Mouse (Mus musculus): Measurements from ENCODE around the gene Clk4. TPM values are rescaled to one million over a fixed set of nuclear protein-coding genes. Genes with fewer than 3 reads are reported as not detected.
A peak's percentile ranks its signal among the peaks of the same experiment; 100 is the strongest.

Clk4 gene
- polyA plus RNA-seq (2015; fragmentation: Nextera tagmentation; extraction: Ambion mirVana) = 146 and 156 TPM in 2 replicates

DNA sequence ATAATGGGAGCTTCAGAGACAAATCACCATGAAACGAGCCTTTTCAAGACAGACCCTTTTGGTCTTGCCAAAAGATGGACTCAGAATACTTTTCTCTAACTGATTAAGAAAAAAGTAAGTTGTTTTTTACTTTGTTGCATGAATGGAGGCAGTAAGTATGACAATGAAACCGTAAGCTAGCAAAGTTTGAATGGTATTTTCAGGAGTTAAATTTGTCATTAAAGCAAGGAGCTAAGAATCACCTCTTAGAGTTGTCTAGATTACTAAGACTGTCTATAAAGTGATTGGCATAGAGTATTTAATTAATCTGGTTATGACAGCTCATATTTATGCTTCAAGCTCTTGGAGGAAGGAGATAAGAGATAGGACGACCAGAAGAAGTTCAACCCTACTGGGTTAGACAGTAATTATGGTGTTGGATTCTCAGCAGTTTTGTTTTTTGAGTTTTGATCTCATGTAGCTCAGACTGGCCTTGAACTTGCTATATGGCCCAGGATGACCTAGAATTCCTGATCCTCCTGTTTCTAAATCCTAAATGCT, at the start of gene Clk4:
Gene Clk4 (plus strand): TSS at position 51 of the 540 bp plus-strand sequence.
- H3K4me2 ChIP-seq (replicated peaks) = peak within 1 kb of the TSS; percentile 86
- no peaks in the 10 kb centered on the region for H3K9me3 ChIP-seq
- no peaks in the 10 kb centered on the region for H3K36me3 ChIP-seq
- no peaks in the 10 kb centered on the region for H3K27me3 ChIP-seq
- peak within 1 kb of the TSS; percentile 90 for H3K4me3 ChIP-seq
- ATAC-seq (ENCODE audit: low FRiP score, low read depth) = no peak
- WGBS = 86% methylated on average over 3 of the region's 3 CpGs
- peaks cover 31% of the 10 kb centered on the region for H3K4me1 ChIP-seq
- H3K9ac ChIP-seq = peak within 1 kb of the TSS; percentile 66
- peak within 1 kb of the TSS; percentile 92 for H3K27ac ChIP-seq

- 88% methylated on average over 7 of the region's 7 CpGs for WGBS
- no peaks in the 10 kb centered on the region for H3K9me3 ChIP-seq
- H3K36me3 ChIP-seq = no peaks in the 10 kb centered on the region
- H3K27ac ChIP-seq = no peak overlapping the region
- no peak overlapping the region for H3K4me3 ChIP-seq
- no peak overlapping the region for H3K4me2 ChIP-seq (replicated peaks)
- no peaks in the 10 kb centered on the region for H3K27me3 ChIP-seq
- H3K9ac ChIP-seq = no peak overlapping the region
- ATAC-seq (ENCODE audit: low FRiP score, low read depth) = no peak
- no peaks in the 10 kb centered on the region for H3K4me1 ChIP-seq
Observed at GRCm38 (mm10) chr11:51214021-51214420, 47.5 kb upstream of the Clk4 start.

GRCm38 (mm10) chr11:51219396-51219980, 42.0 kb upstream of the Clk4 start:
- no peak overlapping the region for H3K4me2 ChIP-seq (replicated peaks)
- H3K36me3 ChIP-seq = no peaks in the 10 kb centered on the region
- H3K9ac ChIP-seq = no peak overlapping the region
- 81% methylated on average over 12 of the region's 12 CpGs for WGBS
- no peaks in the 10 kb centered on the region for H3K27me3 ChIP-seq
- H3K9me3 ChIP-seq = no peaks in the 10 kb centered on the region
- ATAC-seq (ENCODE audit: low FRiP score, low read depth) = no peak
- H3K27ac ChIP-seq = no peak overlapping the region
- H3K4me3 ChIP-seq = no peak overlapping the region
- H3K4me1 ChIP-seq = no peaks in the 10 kb centered on the region

- Histone ChIP-seq H3K36me3 (no peaks in the 10 kb centered on the region), H3K4me2 (replicated peaks) (no peak within 1 kb of the TSS), H3K27ac (no peak within 1 kb of the TSS), H3K9me3 (no peaks in the 10 kb centered on the region), H3K4me3 (no peak within 1 kb of the TSS), H3K4me1 (no peaks in the 10 kb centered on the region), H3K27me3 (no peaks in the 10 kb centered on the region), H3K9ac (no peak within 1 kb of the TSS)
- WGBS = 94% methylated on average over 11 of the region's 11 CpGs
- ATAC-seq (ENCODE audit: low FRiP score, low read depth) = no peak
Observed at GRCm38 (mm10) chr11:51220308-51220707, 41.2 kb upstream of the Clk4 start, which contains the start of gene Gm12569. TSS of gene Gm12569 (plus strand) at chr11:51220473.

DNA sequence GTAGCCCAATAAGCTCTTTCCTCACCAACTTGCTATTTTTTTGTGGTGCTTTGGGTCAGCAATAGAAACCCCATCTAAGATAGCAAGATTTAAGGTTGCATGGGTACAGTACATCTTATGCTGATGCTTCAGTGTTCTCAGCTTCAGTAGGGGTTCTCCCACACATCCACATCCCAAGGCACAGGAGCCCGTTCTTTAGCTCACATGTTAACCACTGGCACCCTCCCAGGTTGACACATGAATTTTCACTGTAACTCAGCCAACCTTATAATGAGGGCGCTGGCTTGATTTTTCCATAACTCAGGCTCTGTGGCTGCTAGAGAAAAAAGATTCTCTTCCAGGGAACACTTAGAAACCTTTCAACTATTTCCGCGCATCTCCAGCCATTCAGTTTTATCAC, 34.4 kb upstream of the Clk4 start:
- Histone ChIP-seq H3K9ac (no peak overlapping the region), H3K4me3 (no peak overlapping the region), H3K27me3 (no peaks in the 10 kb centered on the region), H3K4me1 (no peaks in the 10 kb centered on the region), H3K36me3 (no peaks in the 10 kb centered on the region), H3K4me2 (replicated peaks) (no peak overlapping the region), H3K27ac (no peak overlapping the region), H3K9me3 (no peaks in the 10 kb centered on the region)
- no peak for ATAC-seq (ENCODE audit: low FRiP score, low read depth)
- 86% methylated on average over 4 of the region's 4 CpGs for WGBS

GRCm38 (mm10) chr11:51234626-51235025, 26.9 kb upstream of the Clk4 start:
- 86% methylated on average over 9 of the region's 9 CpGs for WGBS
- Histone ChIP-seq H3K27ac (no peak overlapping the region), H3K27me3 (no peaks in the 10 kb centered on the region), H3K4me2 (replicated peaks) (no peak overlapping the region), H3K4me3 (no peak overlapping the region), H3K9me3 (no peaks in the 10 kb centered on the region), H3K36me3 (no peaks in the 10 kb centered on the region), H3K4me1 (no peaks in the 10 kb centered on the region), H3K9ac (no peak overlapping the region)
- ATAC-seq (ENCODE audit: low FRiP score, low read depth) = no peak

- Histone ChIP-seq H3K27me3 (no peaks in the 10 kb centered on the region; the same call in 1 of the 2 replicates), H3K36me3 (no peaks in the 10 kb centered on the region), H3K4me1 (no peaks in the 10 kb centered on the region), H3K27ac (no peak overlapping the region), H3K4me3 (no peak overlapping the region), H3K4me2 (replicated peaks) (no peak overlapping the region), H3K9ac (no peak overlapping the region), H3K9me3 (no peaks in the 10 kb centered on the region)
- 81% methylated on average over 2 of the region's 2 CpGs for WGBS
- no peak for ATAC-seq (ENCODE audit: low FRiP score, low read depth)
Observed at GRCm38 (mm10) chr11:51242897-51243296, 18.6 kb upstream of the Clk4 start.

GRCm38 (mm10) chr11:51257006-51257405, 4.5 kb upstream of the Clk4 start:
- H3K9me3 ChIP-seq = no peaks in the 10 kb centered on the region
- no peak overlapping the region for H3K9ac ChIP-seq
- 87% methylated on average over 4 of the region's 4 CpGs for WGBS
- no peak for ATAC-seq (ENCODE audit: low FRiP score, low read depth)
- no peak overlapping the region for H3K27ac ChIP-seq
- no peaks in the 10 kb centered on the region for H3K36me3 ChIP-seq
- H3K4me1 ChIP-seq = no peaks in the 10 kb centered on the region
- H3K4me3 ChIP-seq = no peak overlapping the region
- no peaks in the 10 kb centered on the region for H3K27me3 ChIP-seq
- H3K4me2 ChIP-seq (replicated peaks) = no peak overlapping the region

DNA sequence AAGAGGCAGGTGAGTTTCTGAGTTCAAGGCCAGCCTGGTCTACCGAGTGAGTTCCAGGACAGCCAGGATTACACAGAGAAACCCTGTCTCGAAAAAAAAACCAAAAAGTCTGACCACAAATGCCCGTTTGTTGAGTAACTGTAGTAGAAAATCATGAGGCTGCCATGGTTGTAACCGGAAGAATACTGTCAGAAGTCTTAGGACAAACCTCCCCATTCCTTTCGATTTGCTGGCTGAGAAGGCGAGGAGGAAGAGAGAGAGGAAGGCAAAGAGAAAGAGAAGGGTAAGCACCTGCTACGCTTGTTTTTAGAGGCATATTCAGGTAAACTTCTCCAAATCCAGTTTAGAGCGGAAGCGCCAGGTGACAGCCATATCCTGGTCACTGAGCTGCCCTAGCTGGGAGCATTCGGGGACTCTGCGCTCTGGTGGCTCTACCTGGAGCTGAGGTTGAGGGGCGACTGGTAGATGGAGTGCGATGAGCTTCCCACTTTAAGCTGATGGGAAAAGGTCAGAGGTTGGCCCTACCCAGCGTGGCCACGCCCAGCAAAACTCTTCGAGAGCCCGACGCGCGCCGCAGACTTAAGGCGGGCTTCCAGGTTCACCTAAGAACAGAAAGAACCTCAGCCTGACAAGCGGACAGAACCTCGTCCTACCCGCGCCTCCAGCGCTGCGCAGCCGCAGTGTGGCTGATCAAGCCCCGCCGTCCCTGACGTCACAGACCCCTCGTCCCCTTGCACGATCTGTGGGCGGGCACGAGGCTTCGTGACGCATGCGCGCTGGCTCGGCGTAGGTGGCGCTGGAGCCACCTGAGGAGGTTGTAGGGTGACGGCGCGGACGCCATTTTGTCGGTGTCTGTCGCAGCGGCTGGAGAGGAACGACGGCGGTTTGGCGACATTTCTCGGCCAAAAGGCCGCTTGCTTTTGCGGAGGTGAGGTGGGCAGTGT, 1.1 kb downstream of the Clk4 start, which contains the start of gene BC049762:
Gene BC049762 (minus strand): TSS at position 705 of the 944 bp plus-strand sequence.
- peaks cover 31% of the 10 kb centered on the region for H3K4me1 ChIP-seq
- H3K27ac ChIP-seq = peak within 1 kb of the TSS; percentile 92
- H3K9ac ChIP-seq = peak within 1 kb of the TSS; percentile 96
- WGBS = 9% methylated on average over 57 of the region's 57 CpGs
- H3K9me3 ChIP-seq = no peaks in the 10 kb centered on the region
- peak; percentile 98 for ATAC-seq (ENCODE audit: low FRiP score, low read depth)
- H3K27me3 ChIP-seq = no peaks in the 10 kb centered on the region
- H3K4me2 ChIP-seq (replicated peaks) = peak within 1 kb of the TSS; percentile 86
- peaks cover 9% of the 10 kb centered on the region for H3K36me3 ChIP-seq
- H3K4me3 ChIP-seq = peak within 1 kb of the TSS; percentile 90

GRCm38 (mm10) chr11:51263286-51263831, 1.8 kb downstream of the Clk4 start:
- peak overlapping the region; percentile 96 for H3K9ac ChIP-seq
- peaks cover 9% of the 10 kb centered on the region for H3K36me3 ChIP-seq
- H3K9me3 ChIP-seq = no peaks in the 10 kb centered on the region
- peaks cover 31% of the 10 kb centered on the region for H3K4me1 ChIP-seq
- H3K4me3 ChIP-seq = peak overlapping the region; percentile 90
- WGBS = under 1% methylated on average over 50 of the region's 50 CpGs
- H3K4me2 ChIP-seq (replicated peaks) = peak overlapping the region; percentile 86
- H3K27me3 ChIP-seq = no peaks in the 10 kb centered on the region
- ATAC-seq (ENCODE audit: low FRiP score, low read depth) = peak; percentile 48
- peak overlapping the region; percentile 92 for H3K27ac ChIP-seq

- H3K4me2 ChIP-seq (replicated peaks) = peak overlapping the region; percentile 86
- H3K36me3 ChIP-seq = peaks cover 14% of the 10 kb centered on the region
- H3K9me3 ChIP-seq = no peaks in the 10 kb centered on the region
- no peaks in the 10 kb centered on the region for H3K27me3 ChIP-seq
- peak overlapping the region; percentile 90 for H3K4me3 ChIP-seq
- H3K4me1 ChIP-seq = peaks cover 31% of the 10 kb centered on the region
- 8% methylated on average over 6 of the region's 6 CpGs for WGBS
- peak overlapping the region; percentile 96 for H3K9ac ChIP-seq
- H3K27ac ChIP-seq = 0 out of 2 replicates have a peak overlapping the region, but pooled peaks have one; percentile 22
- ATAC-seq (ENCODE audit: low FRiP score, low read depth) = no peak
Observed at GRCm38 (mm10) chr11:51264352-51264751, 2.8 kb downstream of the Clk4 start.

DNA sequence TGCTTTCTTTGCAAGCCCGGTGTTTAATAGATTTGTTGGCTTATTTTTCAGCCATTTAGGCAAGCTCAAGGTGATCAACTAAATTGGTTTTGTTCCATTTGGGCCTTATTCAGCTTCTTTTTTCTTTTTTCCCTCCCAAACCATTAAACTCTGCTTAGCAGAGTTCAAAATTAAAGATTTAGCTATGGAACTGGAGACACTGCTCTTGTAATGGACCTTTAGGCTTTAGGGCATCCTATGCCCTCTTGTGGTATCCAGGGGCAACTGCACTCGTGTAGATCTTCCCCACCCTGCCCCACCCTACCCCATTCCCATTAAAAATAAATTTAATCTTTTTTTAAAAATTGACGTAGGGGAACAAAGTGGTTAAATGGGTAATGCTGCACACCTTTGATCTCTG, 3.8 kb downstream of the Clk4 start:
- 46% methylated on average over 3 of the region's 3 CpGs for WGBS
- Histone ChIP-seq H3K9ac (no peak overlapping the region), H3K9me3 (no peaks in the 10 kb centered on the region), H3K4me2 (replicated peaks) (peak overlapping the region; percentile 86), H3K27me3 (no peaks in the 10 kb centered on the region), H3K4me1 (peaks cover 31% of the 10 kb centered on the region), H3K36me3 (peaks cover 18% of the 10 kb centered on the region), H3K27ac (no peak overlapping the region), H3K4me3 (peak overlapping the region; percentile 90)
- ATAC-seq (ENCODE audit: low FRiP score, low read depth) = no peak

Measured in limb, embryonic 13.5 days (tissue).